In genomic region chr16:96472816-96473215, GRCm38 (mm10) we compare ENCODE assay signal across 14 mouse cellular contexts. TPM values are rescaled to one million over a fixed set of nuclear protein-coding genes. Genes with fewer than 3 reads are reported as not detected.
DNase-seq lines count a peak whose midpoint lies in the region; ATAC-seq lines count a peak whose summit lies in the region.
"Had no signal": no experiment of that assay in that cellular context is flagged by ENCODE, and none has a peak within 500 bp of the region (broad histone marks: within the 10 kb centered on the region; RNA-seq: fewer than 3 reads in every experiment).

No protein-coding gene starts in this region.

- H3K4me2 ChIP-seq in hindbrain, embryonic 13.5 days = peak overlapping the region; percentile 21
- H3K4me2 ChIP-seq in hindbrain, embryonic 16.5 days (ENCODE audit: low read length) = peak overlapping the region; percentile 41

- WGBS in hindbrain, embryonic 13.5 days = 54% methylated on average over 7 of the region's 7 CpGs
- WGBS in hindbrain, embryonic 10.5 days = 63% methylated on average over 7 of the region's 7 CpGs
- 42% methylated on average over 7 of the region's 7 CpGs for WGBS in hindbrain, embryonic 16.5 days

- peaks cover 33% of the 10 kb centered on the region for H3K4me1 ChIP-seq in hindbrain, embryonic 13.5 days (replicated peaks)
- peaks cover 4% of the 10 kb centered on the region; the same call in 1 of the 2 replicates for H3K4me1 ChIP-seq in hindbrain, embryonic 10.5 days (replicated peaks)
- peaks cover 21% of the 10 kb centered on the region for H3K4me1 ChIP-seq in hindbrain, embryonic 16.5 days (ENCODE audit: control insufficient read depth, insufficient read depth, low read depth, low read length)

- no peaks in the 10 kb centered on the region for H3K9me3 ChIP-seq in hindbrain, embryonic 13.5 days
- no peaks in the 10 kb centered on the region for H3K9me3 ChIP-seq in hindbrain, embryonic 10.5 days
- H3K9me3 ChIP-seq in hindbrain, embryonic 16.5 days (ENCODE audit: control insufficient read depth, low read length) = no peaks in the 10 kb centered on the region

- no peaks in the 10 kb centered on the region for H3K36me3 ChIP-seq in hindbrain, embryonic 13.5 days
- no peaks in the 10 kb centered on the region for H3K36me3 ChIP-seq in hindbrain, embryonic 10.5 days
- no peaks in the 10 kb centered on the region for H3K36me3 ChIP-seq in hindbrain, embryonic 16.5 days (ENCODE audit: control insufficient read depth, insufficient read depth, low read length)
- H3K36me3 ChIP-seq: G1E had no signal

- H3K9ac ChIP-seq in hindbrain, embryonic 13.5 days = peak overlapping the region; percentile 39; the same call in 1 of the 2 replicates
- peak overlapping the region; percentile 33; the same call in 1 of the 2 replicates for H3K9ac ChIP-seq in hindbrain, embryonic 16.5 days (ENCODE audit: low read depth, low read length)

- peak; percentile 31 for DNase-seq in embryo, embryonic 10.5 days (ENCODE audit: low spot score)
- DNase-seq in embryo, embryonic 9.5 days (ENCODE audit: extremely low spot score) = no peak
- no peak for DNase-seq in hindbrain, embryonic 10.5 days (ENCODE audit: low spot score)
- peak; percentile 24 for DNase-seq in neural tube, embryonic 10.5 days (ENCODE audit: extremely low spot score, low spot score)
- no peak for DNase-seq in right cerebral cortex, postnatal 36 days (ENCODE audit: low spot score in 2 of 2)
- DNase-seq in adipocyte (ENCODE audit: low spot score) = no peak
- DNase-seq: adrenal gland, adult 2 months; cerebellum, adult 18-20 months; gastrocnemius, postnatal 25 days; left cerebral cortex, postnatal 4 days; thymus, postnatal 36 days had no signal

- H3K27ac ChIP-seq in hindbrain, embryonic 13.5 days = peak overlapping the region; percentile 67
- H3K27ac ChIP-seq in hindbrain, embryonic 10.5 days = no peak overlapping the region
- peak overlapping the region; percentile 41; the same call in 1 of the 2 replicates for H3K27ac ChIP-seq in hindbrain, embryonic 16.5 days (ENCODE audit: low read depth, low read length)

- no peaks in the 10 kb centered on the region for H3K27me3 ChIP-seq in hindbrain, embryonic 13.5 days
- H3K27me3 ChIP-seq in hindbrain, embryonic 10.5 days (ENCODE audit: insufficient read depth, poor library complexity, severe bottlenecking) = no peaks in the 10 kb centered on the region
- H3K27me3 ChIP-seq in hindbrain, embryonic 16.5 days (replicated peaks; ENCODE audit: control insufficient read depth, insufficient read depth, low read length) = no peaks in the 10 kb centered on the region

- no peak overlapping the region for H3K4me3 ChIP-seq in hindbrain, embryonic 13.5 days
- H3K4me3 ChIP-seq in hindbrain, embryonic 10.5 days = no peak overlapping the region
- H3K4me3 ChIP-seq in hindbrain, embryonic 16.5 days (ENCODE audit: low read length) = no peak overlapping the region

- no peak for ATAC-seq in hindbrain, embryonic 13.5 days (ENCODE audit: low FRiP score)
- ATAC-seq in hindbrain, embryonic 16.5 days = no peak

RNA-seq across cellular contexts. Expression of gene Pcp4, which starts 5.4 kb away (rescaled TPM):
- polyA plus RNA-seq in hindbrain, embryonic 13.5 days (2015; fragmentation: Nextera tagmentation; extraction: Ambion mirVana) = 214 TPM in 2 replicates
- polyA plus RNA-seq in hindbrain, embryonic 10.5 days (2016; fragmentation: Nextera tagmentation; extraction: Ambion mirVana) = 6.5 and 35.1 TPM in 2 replicates
- 418 and 494 TPM in 2 replicates for polyA plus RNA-seq in hindbrain, embryonic 16.5 days (2015; fragmentation: Nextera tagmentation; extraction: Ambion mirVana)
- polyA plus RNA-seq: adrenal gland, adult 2 months; G1E had no signal

RNA-seq across cellular contexts. Expression of gene Itgb2l, which starts 29.4 kb away (rescaled TPM):
- not detected in 2 replicates for polyA plus RNA-seq in hindbrain, embryonic 13.5 days (2015; fragmentation: Nextera tagmentation; extraction: Ambion mirVana)
- polyA plus RNA-seq in hindbrain, embryonic 10.5 days (2016; fragmentation: Nextera tagmentation; extraction: Ambion mirVana) = not detected in 2 replicates
- 0.09 and 0.11 TPM in 2 replicates for polyA plus RNA-seq in hindbrain, embryonic 16.5 days (2015; fragmentation: Nextera tagmentation; extraction: Ambion mirVana)
- polyA plus RNA-seq: adrenal gland, adult 2 months; G1E had no signal

Comparison
In these comparisons a context has a peak if more than half of its experiments do, and no peak if none do; other contexts are left out.
1. DNase-seq: peak in embryo, embryonic 10.5 days (single experiment) and neural tube, embryonic 10.5 days (single experiment); none in embryo, embryonic 9.5 days (single experiment), hindbrain, embryonic 10.5 days (single experiment), right cerebral cortex, postnatal 36 days (0 of 2) and adipocyte (single experiment).